Mouse (Mus musculus) left cerebral cortex, postnatal 10 days (tissue): Measurements from ENCODE around the gene Gnai3. TPM values are rescaled to one million over a fixed set of nuclear protein-coding genes. Genes with fewer than 3 reads are reported as not detected.

Experiments
- DNase-seq, 2 experiments: peaks; one replicate each; pipeline ENCODE4 v3.0.0; 2021 to 2022; ENCODE audit warnings: low spot score in 2 of 2, mixed read lengths in 1 of 2; ENCODE audit errors: extremely low spot score in 1 of 2
- intact Hi-C: fragments of 180-260 bp; cut with DNase I; formaldehyde crosslinking; loops from one replicate; pipeline ENCODE4 v1.15.1; 2025
- total RNA-seq, 2 experiments: library from RNA; stranded (reverse); gene quantifications; 2 replicates each; pipeline ENCODE4 v1.2.3; 2021

Gene Gnai3
- total RNA-seq, 2 experiments from 2014 or later, result 46.6 to 50.9 TPM

- intact Hi-C loops, result no loop called here
- no peak for DNase-seq
Observed at GRCm38 (mm10) chr3:108065551-108065950, 80.4 kb downstream of the Gnai3 start.

DNA sequence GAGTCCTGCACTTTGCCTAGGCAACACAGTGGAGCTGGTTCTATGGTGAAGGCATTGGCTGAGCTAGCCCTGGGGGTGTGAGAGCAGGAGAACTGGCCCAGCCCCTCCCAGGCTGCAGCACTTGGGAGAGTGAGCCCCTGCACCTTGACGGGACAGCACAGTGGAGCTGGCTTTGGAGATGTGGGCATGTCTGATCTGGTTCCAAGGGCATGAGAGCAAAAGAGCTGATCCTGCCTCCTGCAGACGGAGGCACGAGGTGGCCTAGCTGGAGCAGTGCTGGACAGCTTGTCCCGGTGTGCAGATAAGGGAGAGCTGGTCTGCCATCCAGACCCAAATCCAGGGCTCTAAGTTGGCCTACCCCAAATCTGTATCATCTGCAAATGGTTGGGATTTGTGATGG, 81.3 kb downstream of the Gnai3 start:
- intact Hi-C loops, result loop anchor here (5.0 kb wide), 2 partner anchors 147 to 367 kb away; partner anchors contain the start of gene Ahcyl1
- no peak for DNase-seq

DNA sequence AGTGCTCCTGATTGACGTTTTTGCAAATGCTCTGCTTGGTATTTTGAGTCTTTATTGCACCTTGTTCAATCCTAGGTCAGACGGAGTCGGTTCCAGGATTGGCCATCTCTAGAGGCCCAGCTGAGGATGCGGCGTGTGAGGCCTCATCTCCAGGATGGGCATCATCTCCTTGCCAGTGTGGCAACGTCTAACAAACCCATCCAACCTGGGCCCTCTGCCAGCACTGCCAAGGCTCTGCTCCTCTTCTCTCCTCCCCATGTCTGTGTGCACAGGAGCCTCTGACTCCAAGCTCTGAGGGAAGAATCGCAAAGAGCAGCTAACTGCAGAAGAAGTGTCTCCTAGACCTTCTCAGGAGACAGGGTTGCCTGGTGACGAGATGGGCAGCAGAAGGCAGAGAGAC, 83.3 kb downstream of the Gnai3 start:
- intact Hi-C loops, result loop anchor here (5.0 kb wide), 2 partner anchors 145 to 365 kb away; partner anchors contain the start of gene Ahcyl1
- DNase-seq, result no peak

GRCm38 (mm10) chr3:108061420-108061819, 84.5 kb downstream of the Gnai3 start:
- no peak for DNase-seq
- intact Hi-C loops, result loop anchor here (5.0 kb wide), 2 partner anchors 144 to 364 kb away; partner anchors contain the start of gene Ahcyl1

Other genes with a start within 250 kb of the Gnai3 start
- 10 to 100 TPM; 44.2 TPM for gene Gstm7, start 214.3 kb downstream of the Gnai3 start, total RNA-seq
- 1 to 10 TPM; 3.6 to 7.2 TPM for gene Gstm6, start 202.4 kb downstream of the Gnai3 start, total RNA-seq
- not detected for gene Gstm3, start 176.9 kb downstream of the Gnai3 start, total RNA-seq
- gene Gstm2, start 159.7 kb downstream of the Gnai3 start, total RNA-seq, result 1 to 10 TPM; 2.5 to 3.7 TPM
- gene Gstm1, start 128.2 kb downstream of the Gnai3 start, total RNA-seq, result 10 to 100 TPM; 54.5 to 67.8 TPM
- gene Gstm4, start 101.3 kb downstream of the Gnai3 start, total RNA-seq, result 10 to 100 TPM; 13.2 to 13.5 TPM
- 10 to 100 TPM; 51.8 to 53.7 TPM for gene Ampd2, start 59.5 kb downstream of the Gnai3 start, total RNA-seq
- gene Gnat2, start 53.4 kb downstream of the Gnai3 start, total RNA-seq, result not detected
- gene Gpr61, start 8.7 kb upstream of the Gnai3 start, total RNA-seq, result 10 to 100 TPM; 20.4 to 21.3 TPM
- gene Amigo1, start 40.2 kb upstream of the Gnai3 start, total RNA-seq, result 10 to 100 TPM; 36.4 to 38.5 TPM
- 10 to 100 TPM; 11.0 to 12.7 TPM for gene Cyb561d1, start 55.1 kb upstream of the Gnai3 start, total RNA-seq
- 10 to 100 TPM; 22.2 to 24.8 TPM for gene Atxn7l2, start 64.8 kb upstream of the Gnai3 start, total RNA-seq
- 1 to 10 TPM; 1.1 to 1.3 TPM for gene Sypl2, start 80.5 kb upstream of the Gnai3 start, total RNA-seq
- 10 to 100 TPM; 91.4 to 92.5 TPM for gene Psma5, start 110.8 kb upstream of the Gnai3 start, total RNA-seq
- 100 to 1,000 TPM; 176 to 177 TPM for gene Sort1, start 137.9 kb upstream of the Gnai3 start, total RNA-seq
- not detected for gene Mybphl, start 218.8 kb upstream of the Gnai3 start, total RNA-seq
- gene Psrc1, start 237.7 kb upstream of the Gnai3 start, total RNA-seq, result 1 to 10 TPM; 6.9 to 10.0 TPM